Mouse (Mus musculus): ENCODE results near the gene Prelid1. TPM values are rescaled to one million over a fixed set of nuclear protein-coding genes. Genes with fewer than 3 reads are reported as not detected.

Gene Prelid1
- polyA plus RNA-seq, 1 experiment from 2014 or later, result 320 TPM

- Histone ChIP-seq H3K9ac (ENCODE audit: low read depth, low read length) (no peak overlapping the region), H3K27ac (ENCODE audit: low read length) (no peak overlapping the region), H3K4me2 (ENCODE audit: low read length) (no peak overlapping the region), H3K4me3 (ENCODE audit: low read depth, low read length) (no peak overlapping the region), H3K9me3 (replicated peaks; ENCODE audit: control insufficient read depth, low read length, poor library complexity, severe bottlenecking) (no peaks in the 10 kb centered on the region), H3K36me3 (ENCODE audit: control insufficient read depth, insufficient read depth, low read length) (peaks cover 21% of the 10 kb centered on the region), H3K27me3 (ENCODE audit: control insufficient read depth, insufficient read depth, low read depth, low read length) (no peaks in the 10 kb centered on the region), H3K4me1 (ENCODE audit: control insufficient read depth, insufficient read depth, low read length) (no peaks in the 10 kb centered on the region)
- WGBS, result 39% methylated on average over 11 of the region's 11 CpGs
- no peak for ATAC-seq
Observed at GRCm38 (mm10) chr13:55342469-55342868, 22.2 kb downstream of the Prelid1 start.

- no peak overlapping the region for H3K9ac ChIP-seq (ENCODE audit: low read depth, low read length)
- H3K4me1 ChIP-seq (ENCODE audit: control insufficient read depth, insufficient read depth, low read length), result no peaks in the 10 kb centered on the region
- no peak overlapping the region for H3K4me2 ChIP-seq (ENCODE audit: low read length)
- no peak for ATAC-seq
- 89% methylated on average over 7 of the region's 7 CpGs for WGBS
- peaks cover 33% of the 10 kb centered on the region for H3K36me3 ChIP-seq (ENCODE audit: control insufficient read depth, insufficient read depth, low read length)
- H3K9me3 ChIP-seq (replicated peaks; ENCODE audit: control insufficient read depth, low read length, poor library complexity, severe bottlenecking), result no peaks in the 10 kb centered on the region
- no peak overlapping the region for H3K4me3 ChIP-seq (ENCODE audit: low read depth, low read length)
- H3K27ac ChIP-seq (ENCODE audit: low read length), result no peak overlapping the region
- no peaks in the 10 kb centered on the region for H3K27me3 ChIP-seq (ENCODE audit: control insufficient read depth, insufficient read depth, low read depth, low read length)
Observed at GRCm38 (mm10) chr13:55344286-55344685, 24.0 kb downstream of the Prelid1 start.

GRCm38 (mm10) chr13:55346745-55347144 lies 26.4 kb downstream of the Prelid1 start:
- Histone ChIP-seq H3K36me3 (ENCODE audit: control insufficient read depth, insufficient read depth, low read length) (peaks cover 51% of the 10 kb centered on the region), H3K27me3 (ENCODE audit: control insufficient read depth, insufficient read depth, low read depth, low read length) (no peaks in the 10 kb centered on the region), H3K4me2 (ENCODE audit: low read length) (no peak overlapping the region), H3K9ac (ENCODE audit: low read depth, low read length) (no peak overlapping the region), H3K4me1 (ENCODE audit: control insufficient read depth, insufficient read depth, low read length) (no peaks in the 10 kb centered on the region), H3K9me3 (replicated peaks; ENCODE audit: control insufficient read depth, low read length, poor library complexity, severe bottlenecking) (no peaks in the 10 kb centered on the region), H3K27ac (ENCODE audit: low read length) (no peak overlapping the region), H3K4me3 (ENCODE audit: low read depth, low read length) (no peak overlapping the region)
- ATAC-seq, result no peak
- WGBS, result 91% methylated on average over 11 of the region's 11 CpGs

- Histone ChIP-seq H3K27ac (ENCODE audit: low read length) (no peak overlapping the region), H3K27me3 (ENCODE audit: control insufficient read depth, insufficient read depth, low read depth, low read length) (no peaks in the 10 kb centered on the region), H3K4me3 (ENCODE audit: low read depth, low read length) (peak overlapping the region; percentile 7), H3K36me3 (ENCODE audit: control insufficient read depth, insufficient read depth, low read length) (peaks cover 2% of the 10 kb centered on the region; the same call in 1 of the 2 replicates), H3K4me2 (ENCODE audit: low read length) (peak overlapping the region; percentile 64), H3K4me1 (ENCODE audit: control insufficient read depth, insufficient read depth, low read length) (peaks cover 11% of the 10 kb centered on the region), H3K9ac (ENCODE audit: low read depth, low read length) (0 out of 2 replicates have a peak overlapping the region, but pooled peaks have one; percentile 8), H3K9me3 (replicated peaks; ENCODE audit: control insufficient read depth, low read length, poor library complexity, severe bottlenecking) (no peaks in the 10 kb centered on the region)
- no peak for ATAC-seq
Observed at GRCm38 (mm10) chr13:55361145-55361544, 40.8 kb downstream of the Prelid1 start.

GRCm38 (mm10) chr13:55361974-55362452 lies 41.7 kb downstream of the Prelid1 start:
- Histone ChIP-seq H3K9me3 (replicated peaks; ENCODE audit: control insufficient read depth, low read length, poor library complexity, severe bottlenecking) (no peaks in the 10 kb centered on the region), H3K4me3 (ENCODE audit: low read depth, low read length) (peak overlapping the region; percentile 71), H3K9ac (ENCODE audit: low read depth, low read length) (peak overlapping the region; percentile 91), H3K36me3 (ENCODE audit: control insufficient read depth, insufficient read depth, low read length) (peaks cover 2% of the 10 kb centered on the region; the same call in 1 of the 2 replicates), H3K4me1 (ENCODE audit: control insufficient read depth, insufficient read depth, low read length) (peaks cover 11% of the 10 kb centered on the region), H3K4me2 (ENCODE audit: low read length) (peak overlapping the region; percentile 64), H3K27ac (ENCODE audit: low read length) (peak overlapping the region; percentile 88), H3K27me3 (ENCODE audit: control insufficient read depth, insufficient read depth, low read depth, low read length) (no peaks in the 10 kb centered on the region)
- ATAC-seq, result peak; percentile 69
- 1% methylated on average over 32 of the region's 32 CpGs for WGBS

- H3K9me3 ChIP-seq (replicated peaks; ENCODE audit: control insufficient read depth, low read length, poor library complexity, severe bottlenecking), result no peaks in the 10 kb centered on the region
- peak within 1 kb of the TSS; percentile 88 for H3K27ac ChIP-seq (ENCODE audit: low read length)
- peak; percentile 99 for ATAC-seq
- peaks cover 2% of the 10 kb centered on the region; the same call in 1 of the 2 replicates for H3K36me3 ChIP-seq (ENCODE audit: control insufficient read depth, insufficient read depth, low read length)
- peak within 1 kb of the TSS; percentile 64 for H3K4me2 ChIP-seq (ENCODE audit: low read length)
- peak within 1 kb of the TSS; percentile 91 for H3K9ac ChIP-seq (ENCODE audit: low read depth, low read length)
- peaks cover 11% of the 10 kb centered on the region for H3K4me1 ChIP-seq (ENCODE audit: control insufficient read depth, insufficient read depth, low read length)
- 0% methylated on average over 35 of the region's 35 CpGs for WGBS
- peak within 1 kb of the TSS; percentile 71 for H3K4me3 ChIP-seq (ENCODE audit: low read depth, low read length)
- H3K27me3 ChIP-seq (ENCODE audit: control insufficient read depth, insufficient read depth, low read depth, low read length), result no peaks in the 10 kb centered on the region
Observed at GRCm38 (mm10) chr13:55362453-55363060, 42.3 kb downstream of the Prelid1 start, which contains the start of gene Lman2. TSS of gene Lman2 (minus strand) at chr13:55362783.

GRCm38 (mm10) chr13:55368401-55368800 lies 48.1 kb downstream of the Prelid1 start:
- Histone ChIP-seq H3K4me2 (ENCODE audit: low read length) (no peak overlapping the region), H3K4me1 (ENCODE audit: control insufficient read depth, insufficient read depth, low read length) (no peaks in the 10 kb centered on the region), H3K36me3 (ENCODE audit: control insufficient read depth, insufficient read depth, low read length) (no peaks in the 10 kb centered on the region), H3K27ac (ENCODE audit: low read length) (no peak overlapping the region), H3K9ac (ENCODE audit: low read depth, low read length) (no peak overlapping the region), H3K4me3 (ENCODE audit: low read depth, low read length) (no peak overlapping the region), H3K9me3 (replicated peaks; ENCODE audit: control insufficient read depth, low read length, poor library complexity, severe bottlenecking) (no peaks in the 10 kb centered on the region), H3K27me3 (ENCODE audit: control insufficient read depth, insufficient read depth, low read depth, low read length) (no peaks in the 10 kb centered on the region; the same call in none of the 2 replicates)
- 80% methylated on average over 7 of the region's 7 CpGs for WGBS
- no peak for ATAC-seq

GRCm38 (mm10) chr13:55369531-55370114 lies 49.3 kb downstream of the Prelid1 start, which contains the start of gene Rgs14:
TSS of gene Rgs14 (plus strand) at chr13:55369732.
- no peak within 1 kb of the TSS for H3K4me3 ChIP-seq (ENCODE audit: low read depth, low read length)
- H3K27me3 ChIP-seq (ENCODE audit: control insufficient read depth, insufficient read depth, low read depth, low read length), result peaks cover 7% of the 10 kb centered on the region
- ATAC-seq, result no peak
- WGBS, result 62% methylated on average over 13 of the region's 13 CpGs
- H3K36me3 ChIP-seq (ENCODE audit: control insufficient read depth, insufficient read depth, low read length), result no peaks in the 10 kb centered on the region
- H3K9ac ChIP-seq (ENCODE audit: low read depth, low read length), result no peak within 1 kb of the TSS
- H3K4me1 ChIP-seq (ENCODE audit: control insufficient read depth, insufficient read depth, low read length), result no peaks in the 10 kb centered on the region
- H3K4me2 ChIP-seq (ENCODE audit: low read length), result no peak within 1 kb of the TSS
- no peaks in the 10 kb centered on the region for H3K9me3 ChIP-seq (replicated peaks; ENCODE audit: control insufficient read depth, low read length, poor library complexity, severe bottlenecking)
- H3K27ac ChIP-seq (ENCODE audit: low read length), result no peak within 1 kb of the TSS

- no peaks in the 10 kb centered on the region for H3K36me3 ChIP-seq (ENCODE audit: control insufficient read depth, insufficient read depth, low read length)
- no peak overlapping the region for H3K9ac ChIP-seq (ENCODE audit: low read depth, low read length)
- no peak for ATAC-seq
Observed at GRCm38 (mm10) chr13:55370234-55370633, 49.9 kb downstream of the Prelid1 start.

More at GRCm38 (mm10) chr13:55370234-55370633, 49.9 kb downstream of the Prelid1 start:
- Histone ChIP-seq H3K4me1 (ENCODE audit: control insufficient read depth, insufficient read depth, low read length) (no peaks in the 10 kb centered on the region), H3K9me3 (replicated peaks; ENCODE audit: control insufficient read depth, low read length, poor library complexity, severe bottlenecking) (no peaks in the 10 kb centered on the region), H3K4me2 (ENCODE audit: low read length) (no peak overlapping the region), H3K27me3 (ENCODE audit: control insufficient read depth, insufficient read depth, low read depth, low read length) (peaks cover 7% of the 10 kb centered on the region), H3K27ac (ENCODE audit: low read length) (no peak overlapping the region), H3K4me3 (ENCODE audit: low read depth, low read length) (no peak overlapping the region)
- 70% methylated on average over 3 of the region's 3 CpGs for WGBS
